Mouse (Mus musculus): ENCODE data around the gene Tnfaip8l2. TPM values are rescaled to one million over a fixed set of nuclear protein-coding genes. Genes with fewer than 3 reads are reported as not detected.

The Tnfaip8l2 gene
- 282 TPM for polyA plus RNA-seq (2017; shearing (Covaris generic))

GRCm38 (mm10) chr3:95141952-95142616 is at the start of gene Tnfaip8l2:
Gene Tnfaip8l2, minus strand, starts transcription at chr3:95142360.

GRCm38 (mm10) chr3:95159987-95160963 is 18.1 kb upstream of the Tnfaip8l2 start, which contains the start of gene Sema6c:
Gene Sema6c, plus strand, starts transcription at chr3:95160457.

GRCm38 (mm10) chr3:95133680-95134101 is 8.5 kb downstream of the Tnfaip8l2 start, which contains the start of the genes Scnm1 and Lysmd1:
Gene Scnm1, minus strand, starts transcription at chr3:95134011.
Gene Lysmd1, plus strand, starts transcription at chr3:95134088.

GRCm38 (mm10) chr3:95124246-95124645 is 17.9 kb downstream of the Tnfaip8l2 start, which contains the start of gene Tmod4:
Gene Tmod4, plus strand, starts transcription at chr3:95124476.

GRCm38 (mm10) chr3:95110911-95111726 is 31.0 kb downstream of the Tnfaip8l2 start, which contains the start of gene Vps72:
Gene Vps72, plus strand, starts transcription at chr3:95111022.

GRCm38 (mm10) chr3:95106338-95107117 is 35.6 kb downstream of the Tnfaip8l2 start, which contains the start of gene Pip5k1a:
Gene Pip5k1a, minus strand, starts transcription at chr3:95106930.

Other genes starting within 250 kb of the Tnfaip8l2 start
- 0.55 TPM for gene Selenbp1, start 209.3 kb downstream of the Tnfaip8l2 start, polyA plus RNA-seq (2017; shearing (Covaris generic))
- 15.9 TPM for gene Rfx5, start 188.3 kb downstream of the Tnfaip8l2 start, polyA plus RNA-seq (2017; shearing (Covaris generic))
- gene Pi4kb, start 167.6 kb downstream of the Tnfaip8l2 start, polyA plus RNA-seq (2017; shearing (Covaris generic)) = 17.4 TPM
- 42.4 TPM for gene Zfp687, start 126.9 kb downstream of the Tnfaip8l2 start, polyA plus RNA-seq (2017; shearing (Covaris generic))
- gene Psmd4, start 99.7 kb downstream of the Tnfaip8l2 start, polyA plus RNA-seq (2017; shearing (Covaris generic)) = 289 TPM
- 31.1 TPM for gene Pip5k1a, start 35.4 kb downstream of the Tnfaip8l2 start, polyA plus RNA-seq (2017; shearing (Covaris generic))
- gene Vps72, start 31.3 kb downstream of the Tnfaip8l2 start, polyA plus RNA-seq (2017; shearing (Covaris generic)) = 82.6 TPM
- gene Tmod4, start 17.9 kb downstream of the Tnfaip8l2 start, polyA plus RNA-seq (2017; shearing (Covaris generic)) = 1.4 TPM
- gene Scnm1, start 8.3 kb downstream of the Tnfaip8l2 start, polyA plus RNA-seq (2017; shearing (Covaris generic)) = 58.6 TPM
- 29.5 TPM for gene Lysmd1, start 8.3 kb downstream of the Tnfaip8l2 start, polyA plus RNA-seq (2017; shearing (Covaris generic))
- gene Sema6c, start 18.1 kb upstream of the Tnfaip8l2 start, polyA plus RNA-seq (2017; shearing (Covaris generic)) = 1.2 TPM
- 22.4 TPM for gene Gabpb2, start 75.6 kb upstream of the Tnfaip8l2 start, polyA plus RNA-seq (2017; shearing (Covaris generic))
- 307 TPM for gene Cdc42se1, start 86.4 kb upstream of the Tnfaip8l2 start, polyA plus RNA-seq (2017; shearing (Covaris generic))
- 8.7 TPM for gene Mllt11, start 89.8 kb upstream of the Tnfaip8l2 start, polyA plus RNA-seq (2017; shearing (Covaris generic))
- 0.77 TPM for gene Gm128, start 99.2 kb upstream of the Tnfaip8l2 start, polyA plus RNA-seq (2017; shearing (Covaris generic))
- not detected for gene Bnipl, start 108.8 kb upstream of the Tnfaip8l2 start, polyA plus RNA-seq (2017; shearing (Covaris generic))
- 27.4 TPM for gene Mindy1, start 139.0 kb upstream of the Tnfaip8l2 start, polyA plus RNA-seq (2017; shearing (Covaris generic))
- 8.4 TPM for gene Prune1, start 139.7 kb upstream of the Tnfaip8l2 start, polyA plus RNA-seq (2017; shearing (Covaris generic))
- gene Anxa9, start 164.8 kb upstream of the Tnfaip8l2 start, polyA plus RNA-seq (2017; shearing (Covaris generic)) = 2.0 TPM
- 204 TPM for gene Cers2, start 172.4 kb upstream of the Tnfaip8l2 start, polyA plus RNA-seq (2017; shearing (Covaris generic))
- gene Setdb1, start 214.8 kb upstream of the Tnfaip8l2 start, polyA plus RNA-seq (2017; shearing (Covaris generic)) = 20.6 TPM